Mouse (Mus musculus): ENCODE data around the gene Has3. TPM values are rescaled to one million over a fixed set of nuclear protein-coding genes. Genes with fewer than 3 reads are reported as not detected.
A peak's percentile ranks its signal among the peaks of the same experiment; 100 is the strongest.

The Has3 gene
- 0.17 and 0.52 TPM in 2 replicates for polyA plus RNA-seq (2012; rRNA removed)

GRCm38 (mm10) chr8:106870051-106870450 lies at the start of gene Has3:
Gene Has3 (plus strand): TSS chr8:106870242.
- WGBS = 8% methylated on average over 18 of the region's 18 CpGs
- Histone ChIP-seq H3K4me3 (ENCODE audit: low read depth, low read length) (peak within 1 kb of the TSS; percentile 60), H3K36me3 (ENCODE audit: control insufficient read depth, insufficient read depth, low read length) (0 out of 2 replicates have a peak, but pooled peaks cover 2% of the 10 kb centered on the region), H3K4me1 (ENCODE audit: control insufficient read depth, insufficient read depth, insufficient read length, low read length) (peaks cover 15% of the 10 kb centered on the region), H3K27ac (ENCODE audit: insufficient read depth, low read depth, low read length) (no peak within 1 kb of the TSS), H3K27me3 (ENCODE audit: control insufficient read depth, insufficient read depth, low read length) (peaks cover 37% of the 10 kb centered on the region)
- no peak for TF ChIP-seq CTCF (IDR thresholded peaks at IDR 0.05; ENCODE audit: extremely low read depth, insufficient read length, insufficient replicate concordance, low read depth, low read length)
- no peak for TF ChIP-seq POLR2A (IDR thresholded peaks at IDR 0.05; ENCODE audit: low read depth, low read length)

GRCm38 (mm10) chr8:106820553-106821515 lies 49.2 kb upstream of the Has3 start:
- Histone ChIP-seq H3K4me3 (ENCODE audit: low read depth, low read length) (no peak overlapping the region), H3K27me3 (ENCODE audit: control insufficient read depth, insufficient read depth, low read length) (no peaks in the 10 kb centered on the region), H3K4me1 (ENCODE audit: control insufficient read depth, insufficient read depth, insufficient read length, low read length) (peaks cover 4% of the 10 kb centered on the region), H3K27ac (ENCODE audit: insufficient read depth, low read depth, low read length) (no peak overlapping the region), H3K36me3 (ENCODE audit: control insufficient read depth, insufficient read depth, low read length) (no peaks in the 10 kb centered on the region)
- 86% methylated on average over 14 of the region's 14 CpGs for WGBS
- no peak for TF ChIP-seq CTCF (IDR thresholded peaks at IDR 0.05; ENCODE audit: extremely low read depth, insufficient read length, insufficient replicate concordance, low read depth, low read length)
- TF ChIP-seq POLR2A (IDR thresholded peaks at IDR 0.05; ENCODE audit: low read depth, low read length) = no peak

GRCm38 (mm10) chr8:106828921-106829320 lies 41.1 kb upstream of the Has3 start:
- TF ChIP-seq CTCF (IDR thresholded peaks at IDR 0.05; ENCODE audit: extremely low read depth, insufficient read length, insufficient replicate concordance, low read depth, low read length) = no peak
- no peak for TF ChIP-seq POLR2A (IDR thresholded peaks at IDR 0.05; ENCODE audit: low read depth, low read length)
- Histone ChIP-seq H3K27me3 (ENCODE audit: control insufficient read depth, insufficient read depth, low read length) (no peaks in the 10 kb centered on the region), H3K27ac (ENCODE audit: insufficient read depth, low read depth, low read length) (no peak overlapping the region), H3K36me3 (ENCODE audit: control insufficient read depth, insufficient read depth, low read length) (no peaks in the 10 kb centered on the region), H3K4me1 (ENCODE audit: control insufficient read depth, insufficient read depth, insufficient read length, low read length) (no peaks in the 10 kb centered on the region), H3K4me3 (ENCODE audit: low read depth, low read length) (no peak overlapping the region)
- WGBS = 93% methylated on average over 6 of the region's 6 CpGs

DNA sequence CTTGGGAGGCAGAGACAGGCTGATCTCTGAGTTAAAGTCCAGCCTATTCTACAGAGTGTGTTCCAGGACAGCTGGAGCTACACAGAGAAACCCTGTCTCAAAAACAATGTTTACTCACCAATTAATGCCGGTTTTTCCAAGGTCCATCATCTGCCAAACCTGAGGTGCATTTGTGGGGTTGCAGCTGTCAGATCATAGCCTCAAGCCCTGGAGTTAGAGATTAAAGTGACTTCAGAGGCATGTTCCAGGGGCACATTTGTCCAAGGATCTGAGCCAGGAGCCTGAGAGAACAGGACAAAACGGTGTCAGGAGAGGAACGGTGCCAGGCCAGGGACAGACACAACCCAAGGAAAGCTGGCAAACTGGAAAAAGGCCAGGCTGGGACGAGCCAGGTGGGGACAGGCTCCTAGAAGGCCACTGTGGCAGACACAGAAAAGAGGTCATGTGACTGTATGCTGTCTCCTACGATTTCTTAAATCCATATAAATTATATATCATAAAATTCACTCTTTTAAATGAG lies 40.5 kb upstream of the Has3 start:
- Histone ChIP-seq H3K27ac (ENCODE audit: insufficient read depth, low read depth, low read length) (no peak overlapping the region), H3K4me3 (ENCODE audit: low read depth, low read length) (no peak overlapping the region), H3K36me3 (ENCODE audit: control insufficient read depth, insufficient read depth, low read length) (no peaks in the 10 kb centered on the region), H3K27me3 (ENCODE audit: control insufficient read depth, insufficient read depth, low read length) (no peaks in the 10 kb centered on the region), H3K4me1 (ENCODE audit: control insufficient read depth, insufficient read depth, insufficient read length, low read length) (no peaks in the 10 kb centered on the region)
- 45% methylated on average over 5 of the region's 5 CpGs for WGBS
- TF ChIP-seq POLR2A (IDR thresholded peaks at IDR 0.05; ENCODE audit: low read depth, low read length) (no peak), CTCF (IDR thresholded peaks at IDR 0.05; ENCODE audit: extremely low read depth, insufficient read length, insufficient replicate concordance, low read depth, low read length) (no peak)

- 86% methylated on average over 1 of the region's 1 CpGs for WGBS
- TF ChIP-seq POLR2A (IDR thresholded peaks at IDR 0.05; ENCODE audit: low read depth, low read length) (no peak), CTCF (IDR thresholded peaks at IDR 0.05; ENCODE audit: extremely low read depth, insufficient read length, insufficient replicate concordance, low read depth, low read length) (no peak)
- Histone ChIP-seq H3K27me3 (ENCODE audit: control insufficient read depth, insufficient read depth, low read length) (no peaks in the 10 kb centered on the region), H3K36me3 (ENCODE audit: control insufficient read depth, insufficient read depth, low read length) (no peaks in the 10 kb centered on the region), H3K27ac (ENCODE audit: insufficient read depth, low read depth, low read length) (no peak overlapping the region), H3K4me1 (ENCODE audit: control insufficient read depth, insufficient read depth, insufficient read length, low read length) (0 out of 2 replicates have a peak, but pooled peaks cover 2% of the 10 kb centered on the region), H3K4me3 (ENCODE audit: low read depth, low read length) (no peak overlapping the region)
These were observed 35.1 kb upstream of the Has3 start for GRCm38 (mm10) chr8:106834899-106835298.

DNA sequence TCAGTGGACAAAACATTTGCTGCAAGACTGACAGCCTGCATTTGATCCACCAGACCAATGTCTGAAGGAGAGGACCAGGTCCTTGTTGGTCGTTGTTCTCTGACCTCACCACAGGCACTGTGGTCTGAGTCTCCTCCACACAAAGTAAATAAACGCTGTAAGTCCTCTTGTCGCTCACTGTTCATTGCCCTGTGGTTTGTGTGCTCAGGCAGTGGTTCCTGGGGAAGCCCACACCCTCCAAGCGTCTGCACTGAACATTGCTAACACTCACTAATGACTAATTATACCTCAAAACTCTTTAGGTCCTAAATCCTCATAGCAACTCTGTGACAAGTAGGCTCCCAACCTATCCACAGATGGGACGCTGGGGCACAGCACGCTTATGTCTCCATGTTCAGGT lies 33.5 kb upstream of the Has3 start:
- no peaks in the 10 kb centered on the region for H3K27me3 ChIP-seq (ENCODE audit: control insufficient read depth, insufficient read depth, low read length)
- no peak overlapping the region for H3K4me3 ChIP-seq (ENCODE audit: low read depth, low read length)
- H3K27ac ChIP-seq (ENCODE audit: insufficient read depth, low read depth, low read length) = no peak overlapping the region
- H3K36me3 ChIP-seq (ENCODE audit: control insufficient read depth, insufficient read depth, low read length) = no peaks in the 10 kb centered on the region
- peaks cover 4% of the 10 kb centered on the region; the same call in 1 of the 2 replicates for H3K4me1 ChIP-seq (ENCODE audit: control insufficient read depth, insufficient read depth, insufficient read length, low read length)
- 56% methylated on average over 6 of the region's 6 CpGs for WGBS
- no peak for TF ChIP-seq CTCF (IDR thresholded peaks at IDR 0.05; ENCODE audit: extremely low read depth, insufficient read length, insufficient replicate concordance, low read depth, low read length)
- TF ChIP-seq POLR2A (IDR thresholded peaks at IDR 0.05; ENCODE audit: low read depth, low read length) = no peak

GRCm38 (mm10) chr8:106838803-106839202 lies 31.2 kb upstream of the Has3 start:
- TF ChIP-seq POLR2A (IDR thresholded peaks at IDR 0.05; ENCODE audit: low read depth, low read length) (no peak), CTCF (IDR thresholded peaks at IDR 0.05; ENCODE audit: extremely low read depth, insufficient read length, insufficient replicate concordance, low read depth, low read length) (no peak)
- H3K27me3 ChIP-seq (ENCODE audit: control insufficient read depth, insufficient read depth, low read length) = no peaks in the 10 kb centered on the region
- H3K4me3 ChIP-seq (ENCODE audit: low read depth, low read length) = no peak overlapping the region
- H3K4me1 ChIP-seq (ENCODE audit: control insufficient read depth, insufficient read depth, insufficient read length, low read length) = peaks cover 4% of the 10 kb centered on the region; the same call in 1 of the 2 replicates
- WGBS = 18% methylated on average over 6 of the region's 6 CpGs
- no peaks in the 10 kb centered on the region for H3K36me3 ChIP-seq (ENCODE audit: control insufficient read depth, insufficient read depth, low read length)
- H3K27ac ChIP-seq (ENCODE audit: insufficient read depth, low read depth, low read length) = no peak overlapping the region

Data from small intestine, adult 2 months (tissue).